Mouse (Mus musculus): ENCODE measurements at regions not wholly inside any gene's neighbourhood (a gene's known extent, or its start where the extent isn't known, plus 50 kb on each side); places are given as distances from the start of the nearest gene placed in this dataset.

DNA sequence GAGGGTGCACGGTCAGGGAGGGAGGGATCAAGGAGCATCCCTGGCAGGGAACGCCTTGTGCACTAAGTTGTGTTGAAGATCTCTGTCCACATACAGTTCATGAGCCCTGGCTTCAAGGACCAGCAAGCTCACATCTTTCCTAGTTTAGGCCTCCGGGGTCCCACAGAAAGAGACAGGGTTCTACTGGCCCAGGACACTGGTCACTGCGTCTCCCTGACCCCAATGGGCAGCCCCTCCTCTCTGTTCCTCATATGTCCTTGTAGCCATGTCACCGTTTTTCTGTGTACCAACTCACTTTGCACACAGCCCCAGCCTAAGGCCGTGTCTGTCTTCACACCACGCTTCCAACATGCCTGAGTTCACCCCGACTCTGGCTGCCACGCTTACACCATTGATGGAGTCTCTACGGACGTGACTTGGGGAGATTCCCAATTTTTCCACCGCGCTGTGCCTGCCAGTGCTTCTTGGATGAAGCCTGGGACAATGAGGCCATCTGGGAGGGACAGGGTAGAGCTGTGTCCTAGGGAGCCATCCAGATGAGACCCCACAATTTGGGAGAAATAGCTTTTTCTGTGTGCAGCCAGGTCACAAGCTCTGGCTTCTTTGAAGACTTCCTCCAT is 86.5 kb upstream of the Ret start:
- H3K27ac ChIP-seq (ENCODE audit: insufficient read depth, low read length): no peak overlapping the region
- no peak overlapping the region for H3K4me3 ChIP-seq (ENCODE audit: low read depth, low read length)
- no peaks in the 10 kb centered on the region for H3K36me3 ChIP-seq (ENCODE audit: control insufficient read depth, insufficient read depth, low read length, poor library complexity, severe bottlenecking)
- no peaks in the 10 kb centered on the region for H3K4me1 ChIP-seq (ENCODE audit: control insufficient read depth, insufficient read depth, low read length)
- no peak overlapping the region for H3K9ac ChIP-seq (ENCODE audit: low read depth, poor library complexity, severe bottlenecking)
- TF ChIP-seq POLR2A (IDR thresholded peaks at IDR 0.05; ENCODE audit: insufficient read depth, low read length): no peak
- no peak for TF ChIP-seq CTCF (IDR thresholded peaks at IDR 0.05; ENCODE audit: low read depth, low read length)
- TF ChIP-seq EP300 (IDR thresholded peaks at IDR 0.05; ENCODE audit: insufficient read depth, low read depth, low read length): no peak
- no peaks in the 10 kb centered on the region for H3K27me3 ChIP-seq (ENCODE audit: control insufficient read depth, insufficient read depth, low read length, poor library complexity, severe bottlenecking)
- H3K9me3 ChIP-seq (replicated peaks; ENCODE audit: control insufficient read depth, insufficient read depth, low read length, poor library complexity, severe bottlenecking): no peaks in the 10 kb centered on the region

DNA sequence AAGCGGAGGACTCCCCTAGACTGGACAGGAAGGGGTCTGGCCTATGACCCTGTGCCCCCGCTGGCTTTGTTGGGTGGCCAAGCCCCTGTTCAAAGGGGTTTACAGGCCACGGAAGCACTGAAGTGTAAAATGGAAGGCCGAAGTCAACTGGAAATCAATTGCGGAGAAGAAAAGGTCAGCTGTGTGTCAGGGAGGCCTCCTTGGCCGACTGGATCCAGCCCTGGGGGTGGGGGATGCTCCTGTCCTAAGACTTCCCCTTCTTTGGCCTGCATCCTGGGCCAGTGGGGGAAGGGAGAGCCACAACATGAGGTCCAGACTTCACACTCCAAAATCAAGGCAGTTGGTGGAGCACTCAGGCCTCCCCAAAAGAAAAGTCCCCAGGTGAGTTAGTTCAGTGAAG is 66.4 kb upstream of the Ret start:
- TF ChIP-seq CTCF (IDR thresholded peaks at IDR 0.05; ENCODE audit: low read depth, low read length): no peak
- TF ChIP-seq POLR2A (IDR thresholded peaks at IDR 0.05; ENCODE audit: insufficient read depth, low read length): no peak
- no peak for TF ChIP-seq EP300 (IDR thresholded peaks at IDR 0.05; ENCODE audit: insufficient read depth, low read depth, low read length)
- Histone ChIP-seq H3K4me3 (ENCODE audit: low read depth, low read length) (no peak overlapping the region), H3K9ac (ENCODE audit: low read depth, poor library complexity, severe bottlenecking) (no peak overlapping the region), H3K36me3 (ENCODE audit: control insufficient read depth, insufficient read depth, low read length, poor library complexity, severe bottlenecking) (no peaks in the 10 kb centered on the region), H3K27ac (ENCODE audit: insufficient read depth, low read length) (no peak overlapping the region), H3K4me1 (ENCODE audit: control insufficient read depth, insufficient read depth, low read length) (no peaks in the 10 kb centered on the region), H3K27me3 (ENCODE audit: control insufficient read depth, insufficient read depth, low read length, poor library complexity, severe bottlenecking) (no peaks in the 10 kb centered on the region), H3K9me3 (replicated peaks; ENCODE audit: control insufficient read depth, insufficient read depth, low read length, poor library complexity, severe bottlenecking) (no peaks in the 10 kb centered on the region)

DNA sequence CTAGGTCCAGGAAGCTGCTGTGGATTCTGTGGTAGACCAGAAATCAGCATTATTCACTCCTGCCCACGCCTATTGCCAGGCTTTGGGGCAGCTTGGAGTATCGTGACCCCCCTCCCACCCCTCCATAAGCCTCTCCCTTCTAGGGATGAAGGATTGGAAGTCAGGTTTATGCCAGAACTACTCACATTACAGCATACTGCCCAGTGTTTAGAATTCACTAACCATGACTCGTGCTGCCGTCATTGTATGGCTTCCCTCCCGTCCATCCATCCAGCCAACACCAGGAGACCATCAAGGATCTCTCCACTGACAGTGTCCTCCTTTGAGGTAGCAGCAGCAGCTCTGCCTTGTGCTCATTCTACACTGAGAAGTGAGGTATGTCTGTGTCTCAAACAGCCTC is 62.4 kb upstream of the Ret start:
- H3K9ac ChIP-seq (ENCODE audit: low read depth, poor library complexity, severe bottlenecking): no peak overlapping the region
- H3K27me3 ChIP-seq (ENCODE audit: control insufficient read depth, insufficient read depth, low read length, poor library complexity, severe bottlenecking): no peaks in the 10 kb centered on the region
- H3K36me3 ChIP-seq (ENCODE audit: control insufficient read depth, insufficient read depth, low read length, poor library complexity, severe bottlenecking): no peaks in the 10 kb centered on the region
- no peaks in the 10 kb centered on the region for H3K9me3 ChIP-seq (replicated peaks; ENCODE audit: control insufficient read depth, insufficient read depth, low read length, poor library complexity, severe bottlenecking)
- no peak overlapping the region for H3K27ac ChIP-seq (ENCODE audit: insufficient read depth, low read length)
- H3K4me1 ChIP-seq (ENCODE audit: control insufficient read depth, insufficient read depth, low read length): no peaks in the 10 kb centered on the region
- no peak overlapping the region for H3K4me3 ChIP-seq (ENCODE audit: low read depth, low read length)
- TF ChIP-seq EP300 (IDR thresholded peaks at IDR 0.05; ENCODE audit: insufficient read depth, low read depth, low read length) (no peak), POLR2A (IDR thresholded peaks at IDR 0.05; ENCODE audit: insufficient read depth, low read length) (no peak), CTCF (IDR thresholded peaks at IDR 0.05; ENCODE audit: low read depth, low read length) (no peak)

GRCm38 (mm10) chr6:118254871-118255270 is 57.4 kb upstream of the Ret start:
- Histone ChIP-seq H3K36me3 (ENCODE audit: control insufficient read depth, insufficient read depth, low read length, poor library complexity, severe bottlenecking) (no peaks in the 10 kb centered on the region), H3K4me3 (ENCODE audit: low read depth, low read length) (no peak overlapping the region), H3K9ac (ENCODE audit: low read depth, poor library complexity, severe bottlenecking) (no peak overlapping the region), H3K9me3 (replicated peaks; ENCODE audit: control insufficient read depth, insufficient read depth, low read length, poor library complexity, severe bottlenecking) (no peaks in the 10 kb centered on the region), H3K4me1 (ENCODE audit: control insufficient read depth, insufficient read depth, low read length) (no peaks in the 10 kb centered on the region), H3K27me3 (ENCODE audit: control insufficient read depth, insufficient read depth, low read length, poor library complexity, severe bottlenecking) (no peaks in the 10 kb centered on the region), H3K27ac (ENCODE audit: insufficient read depth, low read length) (no peak overlapping the region)
- TF ChIP-seq CTCF (IDR thresholded peaks at IDR 0.05; ENCODE audit: low read depth, low read length): no peak
- no peak for TF ChIP-seq POLR2A (IDR thresholded peaks at IDR 0.05; ENCODE audit: insufficient read depth, low read length)
- no peak for TF ChIP-seq EP300 (IDR thresholded peaks at IDR 0.05; ENCODE audit: insufficient read depth, low read depth, low read length)

GRCm38 (mm10) chr6:118252711-118253110 is 55.2 kb upstream of the Ret start:
- no peak overlapping the region for H3K27ac ChIP-seq (ENCODE audit: insufficient read depth, low read length)
- no peaks in the 10 kb centered on the region for H3K4me1 ChIP-seq (ENCODE audit: control insufficient read depth, insufficient read depth, low read length)
- H3K9ac ChIP-seq (ENCODE audit: low read depth, poor library complexity, severe bottlenecking): no peak overlapping the region
- no peaks in the 10 kb centered on the region for H3K36me3 ChIP-seq (ENCODE audit: control insufficient read depth, insufficient read depth, low read length, poor library complexity, severe bottlenecking)
- TF ChIP-seq CTCF (IDR thresholded peaks at IDR 0.05; ENCODE audit: low read depth, low read length) (no peak), EP300 (IDR thresholded peaks at IDR 0.05; ENCODE audit: insufficient read depth, low read depth, low read length) (no peak), POLR2A (IDR thresholded peaks at IDR 0.05; ENCODE audit: insufficient read depth, low read length) (no peak)
- no peaks in the 10 kb centered on the region for H3K9me3 ChIP-seq (replicated peaks; ENCODE audit: control insufficient read depth, insufficient read depth, low read length, poor library complexity, severe bottlenecking)
- no peaks in the 10 kb centered on the region for H3K27me3 ChIP-seq (ENCODE audit: control insufficient read depth, insufficient read depth, low read length, poor library complexity, severe bottlenecking)
- H3K4me3 ChIP-seq (ENCODE audit: low read depth, low read length): no peak overlapping the region

DNA sequence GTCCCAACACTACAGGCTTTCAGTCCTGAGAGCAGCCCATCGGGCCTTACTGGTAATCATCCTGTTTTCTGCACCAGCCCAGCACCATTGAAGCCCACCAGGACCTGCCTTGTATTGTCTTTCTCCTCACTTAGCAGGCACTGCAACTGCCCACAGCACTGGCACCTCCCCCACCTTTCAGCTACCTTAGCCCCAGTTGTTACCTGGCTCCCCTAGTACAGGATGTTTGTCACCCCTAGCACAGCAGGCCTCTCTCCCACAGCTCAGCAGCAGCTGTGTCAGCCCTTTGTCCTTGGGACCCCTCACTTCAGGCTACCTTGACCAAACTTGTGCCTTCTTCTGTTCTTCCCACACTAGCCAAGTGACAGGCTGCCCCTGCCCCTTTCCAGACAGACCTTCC is 53.6 kb upstream of the Ret start:
- H3K27me3 ChIP-seq (ENCODE audit: control insufficient read depth, insufficient read depth, low read length, poor library complexity, severe bottlenecking): no peaks in the 10 kb centered on the region
- no peaks in the 10 kb centered on the region for H3K36me3 ChIP-seq (ENCODE audit: control insufficient read depth, insufficient read depth, low read length, poor library complexity, severe bottlenecking)
- H3K27ac ChIP-seq (ENCODE audit: insufficient read depth, low read length): no peak overlapping the region
- H3K9ac ChIP-seq (ENCODE audit: low read depth, poor library complexity, severe bottlenecking): no peak overlapping the region
- TF ChIP-seq POLR2A (IDR thresholded peaks at IDR 0.05; ENCODE audit: insufficient read depth, low read length): no peak
- TF ChIP-seq EP300 (IDR thresholded peaks at IDR 0.05; ENCODE audit: insufficient read depth, low read depth, low read length): no peak
- TF ChIP-seq CTCF (IDR thresholded peaks at IDR 0.05; ENCODE audit: low read depth, low read length): no peak
- no peak overlapping the region for H3K4me3 ChIP-seq (ENCODE audit: low read depth, low read length)
- H3K9me3 ChIP-seq (replicated peaks; ENCODE audit: control insufficient read depth, insufficient read depth, low read length, poor library complexity, severe bottlenecking): no peaks in the 10 kb centered on the region
- H3K4me1 ChIP-seq (ENCODE audit: control insufficient read depth, insufficient read depth, low read length): no peaks in the 10 kb centered on the region

Data from ES-Bruce4 (cell line).